In the genomic region with DNA sequence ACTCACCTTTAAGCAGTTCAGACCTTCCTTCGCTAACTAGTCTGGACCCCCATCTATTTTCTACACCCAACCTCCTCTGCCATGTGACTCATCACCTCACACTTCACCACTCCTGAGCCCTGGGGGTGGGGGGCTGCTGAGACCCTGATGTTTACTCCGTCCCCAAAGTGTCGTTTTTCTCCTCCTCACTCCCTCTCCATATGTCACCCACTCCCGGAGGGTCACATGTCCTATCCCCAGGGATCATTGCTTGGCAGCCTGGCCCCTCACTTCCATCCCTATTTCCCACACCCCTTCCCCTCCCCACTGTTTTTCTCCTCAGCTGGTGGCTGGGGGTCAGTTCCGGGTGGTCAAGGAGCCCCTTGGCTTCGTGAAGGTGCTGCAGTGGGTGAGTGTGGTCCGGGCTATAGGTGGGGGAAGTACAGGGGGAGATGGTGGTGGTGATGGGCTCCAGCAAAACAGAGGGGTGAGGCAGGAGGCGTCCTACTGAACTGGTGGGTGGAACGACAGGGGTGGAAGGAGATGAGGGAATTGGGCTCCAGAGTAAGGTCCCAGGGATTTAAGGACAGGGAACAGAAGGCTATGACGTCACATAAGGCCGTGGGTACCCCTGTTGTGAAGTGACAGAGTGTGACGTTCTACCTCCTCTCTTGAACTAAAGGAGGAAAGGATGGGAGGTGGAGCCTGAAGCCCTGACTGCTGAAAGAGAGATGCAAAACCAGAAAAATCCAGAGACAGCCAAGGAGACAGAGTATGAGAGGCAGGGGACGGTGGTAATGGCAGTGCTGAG, we compare ENCODE assay signal across 11 mouse cellular contexts. TPM values are rescaled to one million over a fixed set of nuclear protein-coding genes. Genes with fewer than 3 reads are reported as not detected.
A peak's percentile ranks its signal among the peaks of the same experiment; 100 is the strongest.
DNase-seq lines count a peak whose midpoint lies in the region; ATAC-seq and TF ChIP-seq lines count a peak whose summit lies in the region.
"Had no signal": no experiment of that assay in that cellular context is flagged by ENCODE, and none has a peak within 500 bp of the region (broad histone marks: within the 10 kb centered on the region; RNA-seq: fewer than 3 reads in every experiment).

No protein-coding gene starts in this region.

- TF ChIP-seq CTCF in layer of hippocampus, adult 2 months (conservative IDR thresholded peaks at IDR 0.05): no peak
- no peak for TF ChIP-seq CTCF in cortical plate, adult 2 months (IDR thresholded peaks at IDR 0.05; ENCODE audit: extremely low read depth, insufficient read depth, low read length)
- no peak for TF ChIP-seq CTCF in lung, postnatal 0 days (IDR thresholded peaks at IDR 0.05)
- no peak for TF ChIP-seq CTCF in thymus, adult 2 months (IDR thresholded peaks at IDR 0.05; ENCODE audit: borderline replicate concordance, control insufficient read depth, extremely low read depth, insufficient read depth, low read length, poor library complexity)

- H3K4me1 ChIP-seq in cortical plate, adult 2 months (ENCODE audit: control insufficient read depth, insufficient read depth, low read length): peaks cover 7% of the 10 kb centered on the region
- H3K4me1 ChIP-seq in hindbrain, embryonic 13.5 days (replicated peaks): peaks cover 5% of the 10 kb centered on the region
- no peaks in the 10 kb centered on the region for H3K4me1 ChIP-seq in neural tube, embryonic 14.5 days (ENCODE audit: control insufficient read depth, insufficient read depth, low read length)
- H3K4me1 ChIP-seq in lung, postnatal 0 days (ENCODE audit: insufficient read depth, low read depth, low read length): no peaks in the 10 kb centered on the region
- H3K4me1 ChIP-seq in thymus, adult 2 months (replicated peaks; ENCODE audit: control insufficient read depth, insufficient read depth, low read length): 0 out of 2 replicates have a peak, but pooled peaks cover 5% of the 10 kb centered on the region

- no peak for TF ChIP-seq EP300 in lung, postnatal 0 days (IDR thresholded peaks at IDR 0.05)

- H3K4me2 ChIP-seq in hindbrain, embryonic 13.5 days: peak overlapping the region; percentile 62
- H3K4me2 ChIP-seq in neural tube, embryonic 14.5 days (ENCODE audit: low read depth, low read length): peak overlapping the region; percentile 57
- H3K4me2 ChIP-seq in lung, postnatal 0 days (replicated peaks; ENCODE audit: low read depth, low read length): no peak overlapping the region

- H3K27ac ChIP-seq in layer of hippocampus, adult 2 months: peak overlapping the region; percentile 90
- peak overlapping the region; percentile 93 for H3K27ac ChIP-seq in cortical plate, adult 2 months (ENCODE audit: insufficient read depth, low read length)
- peak overlapping the region; percentile 91 for H3K27ac ChIP-seq in hindbrain, embryonic 13.5 days
- peak overlapping the region; percentile 72 for H3K27ac ChIP-seq in neural tube, embryonic 14.5 days (ENCODE audit: low read depth, low read length)
- no peak overlapping the region for H3K27ac ChIP-seq in lung, postnatal 0 days (ENCODE audit: low read length)
- no peak overlapping the region for H3K27ac ChIP-seq in thymus, adult 2 months (ENCODE audit: control insufficient read depth, insufficient read depth, low read length)
- H3K27ac ChIP-seq: liver, embryonic 15.5 days had no signal

- peak; percentile 51 for ATAC-seq in hindbrain, embryonic 13.5 days (ENCODE audit: low FRiP score)
- ATAC-seq in neural tube, embryonic 14.5 days (ENCODE audit: low read depth): peak; percentile 55
- ATAC-seq in lung, postnatal 0 days: no peak

- DNase-seq in layer of hippocampus, adult 2 months (ENCODE audit: low spot score in 2 of 2): no peak
- DNase-seq in layer of hippocampus, postnatal 10 days (ENCODE audit: low spot score in 2 of 2): no peak
- no peak for DNase-seq in lung, postnatal 0 days (ENCODE audit: low spot score)
- no peak for DNase-seq in thymus, adult 2 months
- DNase-seq in layer of hippocampus, adult 11-12 months (ENCODE audit: low spot score): no peak
- DNase-seq: right cerebral cortex, postnatal 4 days had no signal

- H3K36me3 ChIP-seq in hindbrain, embryonic 13.5 days: peaks cover 1% of the 10 kb centered on the region; the same call in 1 of the 2 replicates
- no peaks in the 10 kb centered on the region; the same call in 1 of the 2 replicates for H3K36me3 ChIP-seq in neural tube, embryonic 14.5 days (ENCODE audit: control insufficient read depth, insufficient read depth, low read length)
- no peaks in the 10 kb centered on the region for H3K36me3 ChIP-seq in lung, postnatal 0 days (ENCODE audit: insufficient read depth, low read length)
- H3K36me3 ChIP-seq in thymus, adult 2 months (ENCODE audit: control insufficient read depth, insufficient read depth, low read length): no peaks in the 10 kb centered on the region
- H3K36me3 ChIP-seq: liver, embryonic 15.5 days had no signal

- peak overlapping the region; percentile 78 for H3K9ac ChIP-seq in hindbrain, embryonic 13.5 days
- H3K9ac ChIP-seq in neural tube, embryonic 14.5 days (replicated peaks; ENCODE audit: low read depth, low read length): peak overlapping the region; percentile 65; the same call in 1 of the 2 replicates
- no peak overlapping the region for H3K9ac ChIP-seq in lung, postnatal 0 days (replicated peaks; ENCODE audit: low read depth)
- H3K9ac ChIP-seq: liver, embryonic 15.5 days had no signal

- no peaks in the 10 kb centered on the region for H3K9me3 ChIP-seq in hindbrain, embryonic 13.5 days
- H3K9me3 ChIP-seq in neural tube, embryonic 14.5 days (ENCODE audit: control insufficient read depth, low read length): no peaks in the 10 kb centered on the region
- no peaks in the 10 kb centered on the region for H3K9me3 ChIP-seq in lung, postnatal 0 days (ENCODE audit: low read length)
- H3K9me3 ChIP-seq: liver, embryonic 15.5 days had no signal

- no peaks in the 10 kb centered on the region for H3K27me3 ChIP-seq in hindbrain, embryonic 13.5 days
- H3K27me3 ChIP-seq in neural tube, embryonic 14.5 days (ENCODE audit: control insufficient read depth, insufficient read depth, low read length): no peaks in the 10 kb centered on the region
- H3K27me3 ChIP-seq in lung, postnatal 0 days (replicated peaks; ENCODE audit: insufficient read depth, low read length): no peaks in the 10 kb centered on the region
- H3K27me3 ChIP-seq in thymus, adult 2 months (ENCODE audit: control insufficient read depth, insufficient read depth, low read length): no peaks in the 10 kb centered on the region; the same call in 1 of the 2 replicates

- no peak for TF ChIP-seq POLR2A in cortical plate, adult 2 months (IDR thresholded peaks at IDR 0.05; ENCODE audit: extremely low read depth, insufficient read depth, low read length)
- no peak for TF ChIP-seq POLR2A in thymus, adult 2 months (IDR thresholded peaks at IDR 0.05; ENCODE audit: control insufficient read depth, extremely low read depth, insufficient read depth, low read length, poor library complexity)

- peak overlapping the region; percentile 58 for H3K4me3 ChIP-seq in layer of hippocampus, adult 2 months
- peak overlapping the region; percentile 92 for H3K4me3 ChIP-seq in cortical plate, adult 2 months (ENCODE audit: insufficient read depth, low read length)
- H3K4me3 ChIP-seq in hindbrain, embryonic 13.5 days: peak overlapping the region; percentile 51
- H3K4me3 ChIP-seq in neural tube, embryonic 14.5 days (ENCODE audit: low read depth, low read length): peak overlapping the region; percentile 44
- no peak overlapping the region for H3K4me3 ChIP-seq in lung, postnatal 0 days (ENCODE audit: low read depth, low read length)
- H3K4me3 ChIP-seq in thymus, adult 2 months (ENCODE audit: control insufficient read depth, insufficient read depth, low read length): no peak overlapping the region

- WGBS in hindbrain, embryonic 13.5 days: 26% methylated on average over 13 of the region's 13 CpGs
- 22% methylated on average over 13 of the region's 13 CpGs for WGBS in neural tube, embryonic 14.5 days
- WGBS in lung, postnatal 0 days: 15% methylated on average over 13 of the region's 13 CpGs
- 21% methylated on average over 13 of the region's 13 CpGs for WGBS in thymus, adult 2 months

RNA-seq across cellular contexts. Expression of gene Syp, which starts 1.5 kb away (rescaled TPM):
- total RNA-seq in layer of hippocampus, adult 2 months (2021): 1,000 to 10,000 TPM; 1,738 to 1,877 TPM
- 1,000 to 10,000 TPM; 1,418 to 1,453 TPM for total RNA-seq in layer of hippocampus, postnatal 10 days (2021)
- polyA plus RNA-seq in cortical plate, adult 2 months (2012; rRNA removed): 1,108 and 1,136 TPM in 2 replicates
- 108 and 115 TPM in 2 replicates for polyA plus RNA-seq in hindbrain, embryonic 13.5 days (2015; fragmentation: Nextera tagmentation; extraction: Ambion mirVana)
- polyA plus RNA-seq in neural tube, embryonic 14.5 days (2014; fragmentation: Nextera tagmentation; extraction: Ambion mirVana): 81.4 and 149 TPM in 2 replicates
- 1.5 and 1.6 TPM in 2 replicates for polyA plus RNA-seq in lung, postnatal 0 days (2015; fragmentation: Nextera tagmentation; extraction: Ambion mirVana)
- polyA plus RNA-seq in thymus, adult 2 months (2012; rRNA removed): 1.2 and 1.8 TPM in 2 replicates

RNA-seq across cellular contexts. Expression of gene Prickle3, which starts 17.3 kb away (rescaled TPM):
- 1 to 10 TPM; 1.0 to 1.1 TPM for total RNA-seq in layer of hippocampus, adult 2 months (2021)
- total RNA-seq in layer of hippocampus, postnatal 10 days (2021): 1 to 10 TPM; 2.0 TPM
- 2.1 and 2.5 TPM in 2 replicates for polyA plus RNA-seq in cortical plate, adult 2 months (2012; rRNA removed)
- polyA plus RNA-seq in hindbrain, embryonic 13.5 days (2015; fragmentation: Nextera tagmentation; extraction: Ambion mirVana): 1.4 and 1.8 TPM in 2 replicates
- polyA plus RNA-seq in neural tube, embryonic 14.5 days (2014; fragmentation: Nextera tagmentation; extraction: Ambion mirVana): 1.3 and 2.0 TPM in 2 replicates
- polyA plus RNA-seq in lung, postnatal 0 days (2015; fragmentation: Nextera tagmentation; extraction: Ambion mirVana): 6.5 and 6.9 TPM in 2 replicates
- polyA plus RNA-seq in thymus, adult 2 months (2012; rRNA removed): 29.7 TPM in 2 replicates

RNA-seq across cellular contexts. Expression of gene Plp2, which starts 31.5 kb away (rescaled TPM):
- total RNA-seq in layer of hippocampus, adult 2 months (2021): 1 to 10 TPM; 4.9 to 5.4 TPM
- 10 to 100 TPM; 14.9 to 19.3 TPM for total RNA-seq in layer of hippocampus, postnatal 10 days (2021)
- 14.5 and 16.3 TPM in 2 replicates for polyA plus RNA-seq in cortical plate, adult 2 months (2012; rRNA removed)
- 23.8 and 25.1 TPM in 2 replicates for polyA plus RNA-seq in hindbrain, embryonic 13.5 days (2015; fragmentation: Nextera tagmentation; extraction: Ambion mirVana)
- 12.5 and 23.2 TPM in 2 replicates for polyA plus RNA-seq in neural tube, embryonic 14.5 days (2014; fragmentation: Nextera tagmentation; extraction: Ambion mirVana)
- 238 and 242 TPM in 2 replicates for polyA plus RNA-seq in lung, postnatal 0 days (2015; fragmentation: Nextera tagmentation; extraction: Ambion mirVana)
- polyA plus RNA-seq in thymus, adult 2 months (2012; rRNA removed): 144 and 149 TPM in 2 replicates

RNA-seq across cellular contexts. Expression of gene Cacna1f, which starts 32.8 kb away (rescaled TPM):
- under 1 TPM in 1 of 2 experiments, not detected in 1; 0.08 TPM for total RNA-seq in layer of hippocampus, adult 2 months (2021)
- total RNA-seq in layer of hippocampus, postnatal 10 days (2021): not detected
- polyA plus RNA-seq in cortical plate, adult 2 months (2012; rRNA removed): 0.17 and 0.26 TPM in 2 replicates
- 0.13 TPM in 1 of 2 replicates, not detected in the other for polyA plus RNA-seq in hindbrain, embryonic 13.5 days (2015; fragmentation: Nextera tagmentation; extraction: Ambion mirVana)
- polyA plus RNA-seq in neural tube, embryonic 14.5 days (2014; fragmentation: Nextera tagmentation; extraction: Ambion mirVana): 0.12 and 0.23 TPM in 2 replicates
- 0.04 and 0.12 TPM in 2 replicates for polyA plus RNA-seq in lung, postnatal 0 days (2015; fragmentation: Nextera tagmentation; extraction: Ambion mirVana)
- polyA plus RNA-seq in thymus, adult 2 months (2012; rRNA removed): 0.04 and 0.12 TPM in 2 replicates
- polyA plus RNA-seq: intestine, embryonic 14.5 days had no signal

RNA-seq across cellular contexts. Expression of gene Ccdc22, which starts 34.4 kb away (rescaled TPM):
- total RNA-seq in layer of hippocampus, adult 2 months (2021): 10 to 100 TPM; 25.3 to 25.5 TPM
- 10 to 100 TPM; 21.3 to 23.4 TPM for total RNA-seq in layer of hippocampus, postnatal 10 days (2021)
- polyA plus RNA-seq in cortical plate, adult 2 months (2012; rRNA removed): 36.1 and 39.7 TPM in 2 replicates
- polyA plus RNA-seq in hindbrain, embryonic 13.5 days (2015; fragmentation: Nextera tagmentation; extraction: Ambion mirVana): 29.6 and 32.0 TPM in 2 replicates
- polyA plus RNA-seq in neural tube, embryonic 14.5 days (2014; fragmentation: Nextera tagmentation; extraction: Ambion mirVana): 27.0 and 29.6 TPM in 2 replicates
- polyA plus RNA-seq in lung, postnatal 0 days (2015; fragmentation: Nextera tagmentation; extraction: Ambion mirVana): 18.2 and 18.8 TPM in 2 replicates
- 34.1 and 35.7 TPM in 2 replicates for polyA plus RNA-seq in thymus, adult 2 months (2012; rRNA removed)

Comparison
In these comparisons a context has a peak if more than half of its experiments do, and no peak if none do; other contexts are left out.
1. H3K27ac ChIP-seq: peak in layer of hippocampus, adult 2 months (single experiment), cortical plate, adult 2 months (single experiment), hindbrain, embryonic 13.5 days (single experiment) and neural tube, embryonic 14.5 days (single experiment); none in lung, postnatal 0 days (single experiment) and thymus, adult 2 months (single experiment).
2. H3K4me3 ChIP-seq: peak in layer of hippocampus, adult 2 months (single experiment), cortical plate, adult 2 months (single experiment), hindbrain, embryonic 13.5 days (single experiment) and neural tube, embryonic 14.5 days (single experiment); none in lung, postnatal 0 days (single experiment) and thymus, adult 2 months (single experiment).
3. RNA of gene Syp, which starts 1.5 kb away (polyA plus RNA-seq): 1,108 to 1,136 TPM in cortical plate, adult 2 months, 81.4 to 149 TPM in neural tube, embryonic 14.5 days and 108 to 115 TPM in hindbrain, embryonic 13.5 days; 1.2 to 1.8 TPM in thymus, adult 2 months and 1.5 to 1.6 TPM in lung, postnatal 0 days; every median in the first group is over 10 times any median in the second.